Mouse (Mus musculus) layer of hippocampus, adult 11-12 months (tissue): Measurements from ENCODE around the gene Gm11639.

Source experiments
- DNase-seq: peaks from one replicate; pipeline ENCODE4 v3.0.0; 2022; ENCODE audit warnings: low spot score

The Gm11639 gene

GRCm38 (mm10) chr11:105153068-105153833 is 467.7 kb downstream of the Gm11639 start:
- no peak for DNase-seq

GRCm38 (mm10) chr11:105155915-105156314 is 470.4 kb downstream of the Gm11639 start:
- no peak for DNase-seq

DNA sequence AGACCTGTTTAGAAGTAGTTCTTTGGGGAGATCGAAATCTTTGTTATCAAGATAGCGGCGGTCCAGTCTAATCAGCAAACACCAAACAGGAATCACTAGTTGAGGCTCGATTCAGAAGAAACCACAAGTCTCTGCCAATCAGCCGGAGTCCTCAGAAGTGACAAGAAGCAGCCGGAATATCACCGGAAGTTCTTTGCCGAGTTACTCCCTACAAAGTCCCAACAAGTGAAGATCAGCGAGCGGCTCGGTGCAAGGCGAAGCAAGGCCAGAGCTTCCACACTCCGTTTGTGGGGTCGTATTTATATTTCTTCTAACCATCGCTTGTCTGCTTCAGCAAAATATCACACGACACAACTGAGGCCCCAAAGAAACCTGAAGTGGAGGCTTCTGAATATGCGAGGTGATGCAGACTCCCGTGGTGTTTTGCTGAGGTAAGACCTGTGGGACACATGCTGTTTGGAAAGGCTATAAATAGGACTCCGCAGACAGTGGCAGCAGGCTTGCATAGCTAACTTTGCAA is 471.3 kb downstream of the Gm11639 start:
- no peak for DNase-seq

GRCm38 (mm10) chr11:105158047-105158446 is 472.5 kb downstream of the Gm11639 start:
- DNase-seq, result no peak

DNA sequence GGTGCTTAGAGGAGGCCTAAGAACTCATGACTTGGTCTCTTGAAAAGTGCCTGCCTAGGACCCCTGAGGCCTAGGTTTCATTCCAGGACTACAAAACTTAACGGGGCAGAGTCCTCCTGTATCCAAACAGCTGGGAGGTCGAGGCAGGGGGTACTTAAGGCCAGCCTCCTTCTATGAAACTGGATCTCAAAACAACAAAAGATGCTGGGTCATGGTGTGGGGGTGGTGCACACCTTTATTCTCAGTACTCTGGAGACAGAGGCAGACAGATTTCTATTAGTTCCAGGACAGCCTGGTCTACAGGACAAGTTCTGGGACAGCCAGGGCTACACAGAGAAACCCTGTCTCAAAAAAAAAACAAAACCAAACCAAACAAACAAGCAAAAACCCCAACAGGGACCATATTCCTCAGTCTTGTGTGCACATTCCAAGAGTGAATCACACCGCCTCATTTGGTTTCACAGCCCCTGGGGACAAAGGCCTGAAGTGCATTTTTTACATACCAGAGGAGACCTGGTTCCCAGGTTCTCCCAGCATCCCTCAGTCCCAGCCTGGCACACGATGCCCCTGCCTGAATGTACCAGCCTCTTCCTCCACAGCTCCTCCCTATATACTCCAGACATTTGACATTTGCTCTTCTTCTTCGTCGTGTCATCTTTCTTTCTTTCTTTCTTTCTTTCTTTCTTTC is 474.3 kb downstream of the Gm11639 start:
- no peak for DNase-seq

- no peak for DNase-seq
Observed at GRCm38 (mm10) chr11:105161411-105161810, 475.9 kb downstream of the Gm11639 start.

- no peak for DNase-seq
Observed at GRCm38 (mm10) chr11:105164516-105165510, 479.3 kb downstream of the Gm11639 start.

- no peak for DNase-seq
Observed at GRCm38 (mm10) chr11:105166780-105167179, 481.3 kb downstream of the Gm11639 start.
